Mouse (Mus musculus) bone marrow, adult 2 months (tissue): ENCODE results near the gene Pex12.

Experiments used
- CTCF ChIP-seq: fragments of 200-500 bp; IDR thresholded peaks from 2 replicates; pipeline ENCODE4 v1.5.1; 2011; ENCODE audit warnings: low read length, control low read depth; ENCODE audit not compliant: control insufficient read depth, insufficient read depth
- POLR2A ChIP-seq: fragments of 200-500 bp; IDR thresholded peaks from 2 replicates; pipeline ENCODE4 v1.6.1; 2011; ENCODE audit warnings: low read depth, mild to moderate bottlenecking, control low read depth, low read length, borderline replicate concordance; ENCODE audit not compliant: control insufficient read depth

DNA sequence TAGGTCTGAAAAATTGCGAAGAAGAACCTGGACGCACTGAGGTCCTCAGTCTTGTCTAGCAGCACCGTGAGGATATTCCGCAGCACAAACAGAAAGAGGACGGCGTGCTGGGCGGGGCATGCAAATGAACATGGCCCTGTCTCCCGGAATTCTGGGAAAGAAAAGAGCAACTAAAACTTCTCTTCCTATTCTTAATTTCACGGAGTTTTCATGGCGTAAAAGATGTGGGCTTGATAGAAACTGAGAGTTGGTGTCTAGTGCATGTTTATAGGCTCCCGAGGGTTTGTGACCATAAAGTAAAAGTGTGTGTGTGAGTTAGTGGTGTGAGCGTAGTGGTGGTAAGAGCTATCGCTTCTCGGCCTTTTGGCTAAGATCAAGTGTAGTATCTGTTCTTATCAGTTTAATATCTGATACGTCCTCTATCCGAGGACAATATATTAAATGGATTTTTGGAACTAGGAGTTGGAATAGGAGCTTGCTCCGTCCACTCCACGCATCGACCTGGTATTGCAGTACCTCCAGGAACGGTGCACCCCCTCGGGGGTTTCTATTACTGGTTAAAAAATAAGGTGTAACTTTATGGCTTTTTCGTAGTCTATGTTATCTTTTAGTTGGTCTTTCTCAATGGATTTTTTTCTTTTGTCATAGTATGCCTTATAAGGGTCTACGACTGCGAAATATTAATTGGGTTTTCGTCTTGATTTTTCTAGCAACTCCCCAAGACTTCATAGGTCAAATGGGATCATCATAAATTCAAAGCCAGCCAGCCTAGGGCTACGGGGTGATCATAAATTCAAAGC lies 31.0 kb downstream of the Pex12 start:
- TF ChIP-seq CTCF: no peak
- TF ChIP-seq POLR2A: no peak
